Comparison of ENCODE assay signal across 8 mouse cellular contexts in the genomic region with DNA sequence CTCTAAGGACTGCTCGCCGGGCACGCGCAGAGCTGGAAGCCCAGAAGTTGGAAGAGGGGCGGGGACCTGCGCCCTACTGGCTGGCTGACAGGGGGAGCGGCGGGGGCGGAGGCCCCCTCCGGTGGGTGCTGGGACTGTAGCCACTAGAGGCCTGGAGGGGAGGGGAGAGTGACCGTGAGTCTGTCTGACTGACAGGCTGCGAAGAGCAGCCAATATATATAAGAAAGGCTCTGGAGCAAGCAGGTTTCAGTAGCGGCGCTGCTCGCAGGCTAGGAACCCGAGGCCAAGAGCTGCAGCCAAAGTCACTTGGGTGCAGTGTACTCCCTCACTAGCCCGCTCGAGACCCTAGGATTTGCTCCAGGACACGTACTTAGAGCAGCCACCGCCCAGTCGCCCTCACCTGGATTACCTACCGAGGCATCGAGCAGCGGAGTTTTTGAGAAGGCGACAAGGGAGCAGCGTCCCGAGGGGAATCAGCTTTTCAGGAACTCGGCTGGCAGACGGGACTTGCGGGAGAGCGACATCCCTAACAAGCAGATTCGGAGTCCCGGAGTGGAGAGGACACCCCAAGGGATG. TPM values are rescaled to one million over a fixed set of nuclear protein-coding genes. Genes with fewer than 3 reads are reported as not detected.
DNase-seq lines count a peak whose midpoint lies in the region; ATAC-seq and TF ChIP-seq lines count a peak whose summit lies in the region.

A gene (plus strand): TSS at position 217 of the 576 bp plus-strand sequence.

- TF ChIP-seq CTCF in MEL (IDR thresholded peaks at IDR 0.05 in 2 of 3, conservative IDR thresholded peaks at IDR 0.05 in 1 of 3; ENCODE audit: control insufficient read depth in 1 of 3, insufficient read depth in 1 of 3, low read depth in 2 of 3, low read length in 3 of 3, poor library complexity in 1 of 3, severe bottlenecking in 1 of 3), result no peak

- H3K27me3 ChIP-seq in MEL (ENCODE audit: control insufficient read depth in 1 of 2, insufficient read depth in 2 of 2, low read length in 2 of 2), result peaks cover 12 to 20% of the 10 kb centered on the region in 2 experiments
- H3K27me3 ChIP-seq in embryonic facial prominence, embryonic 14.5 days (replicated peaks; ENCODE audit: control insufficient read depth, insufficient read depth, low read length), result peaks cover 99% of the 10 kb centered on the region
- H3K27me3 ChIP-seq in midbrain, embryonic 10.5 days (ENCODE audit: low read depth, poor library complexity, severe bottlenecking), result peaks cover 100% of the 10 kb centered on the region

- TF ChIP-seq POLR2A in MEL (IDR thresholded peaks at IDR 0.05; ENCODE audit: control insufficient read depth in 1 of 2, insufficient read depth in 1 of 2, low read depth in 1 of 2, low read length in 2 of 2, poor library complexity in 1 of 2), result no peak

- TF ChIP-seq RAD21 in MEL (IDR thresholded peaks at IDR 0.05; ENCODE audit: low read depth, low read length), result no peak

- under 1% methylated on average over 25 of the region's 33 CpGs for WGBS in embryonic facial prominence, embryonic 14.5 days
- WGBS in large intestine, adult 2 months, result 1% methylated on average over 33 of the region's 33 CpGs
- 1% methylated on average over 33 of the region's 33 CpGs for WGBS in midbrain, embryonic 10.5 days

- TF ChIP-seq EP300 in MEL (IDR thresholded peaks at IDR 0.05; ENCODE audit: low read depth in 1 of 2, low read length in 2 of 2), result no peak

- H3K9me3 ChIP-seq in MEL (replicated peaks; ENCODE audit: insufficient read depth, low read length), result no peaks in the 10 kb centered on the region
- no peaks in the 10 kb centered on the region for H3K9me3 ChIP-seq in embryonic facial prominence, embryonic 14.5 days (ENCODE audit: control insufficient read depth, low read length)
- no peaks in the 10 kb centered on the region for H3K9me3 ChIP-seq in midbrain, embryonic 10.5 days (replicated peaks)

- H3K4me3 ChIP-seq in MEL (ENCODE audit: control insufficient read depth in 1 of 2, insufficient read depth in 1 of 2, low read depth in 2 of 2, low read length in 2 of 2), result peak within 1 kb of the TSS; percentile 43 to 73
- peak within 1 kb of the TSS; percentile 47 for H3K4me3 ChIP-seq in embryonic facial prominence, embryonic 14.5 days (ENCODE audit: low read depth, low read length)
- peak within 1 kb of the TSS; percentile 56 for H3K4me3 ChIP-seq in midbrain, embryonic 10.5 days

- no peaks in the 10 kb centered on the region for H3K79me2 ChIP-seq in MEL (ENCODE audit: control insufficient read depth, insufficient read depth, low read length, poor library complexity)

- peaks cover 4 to 14% of the 10 kb centered on the region in 2 experiments; a peak in 3 of 4 replicates for H3K4me1 ChIP-seq in MEL (ENCODE audit: control insufficient read depth in 1 of 2, insufficient read depth in 2 of 2, low read length in 2 of 2)
- peaks cover 44% of the 10 kb centered on the region for H3K4me1 ChIP-seq in embryonic facial prominence, embryonic 14.5 days (ENCODE audit: control insufficient read depth, insufficient read depth, low read length)
- H3K4me1 ChIP-seq in midbrain, embryonic 10.5 days, result peaks cover 82% of the 10 kb centered on the region

- ATAC-seq in CD4-positive, CD25-positive, alpha-beta regulatory T cell, adult 4 months, result peak; percentile 42
- 0 out of 2 replicates have a peak, but pooled peaks have one; percentile 17 for ATAC-seq in embryonic facial prominence, embryonic 14.5 days (ENCODE audit: low read depth)

- intact Hi-C loops in heart, postnatal 36 days (cut with DNase I), result loop anchor here (1.0 kb wide), 2 partner anchors 14 to 49 kb away; no protein-coding TSS in a partner anchor
- intact Hi-C loops in left cerebral cortex, postnatal 25 days (cut with DNase I), result no loop called here

- no peak within 1 kb of the TSS for H3K27ac ChIP-seq in MEL (ENCODE audit: control insufficient read depth, low read depth, low read length)
- H3K27ac ChIP-seq in embryonic facial prominence, embryonic 14.5 days (replicated peaks; ENCODE audit: low read depth, low read length), result no peak within 1 kb of the TSS
- peak within 1 kb of the TSS; percentile 46; the same call in 1 of the 2 replicates for H3K27ac ChIP-seq in midbrain, embryonic 10.5 days (replicated peaks)

- peak within 1 kb of the TSS; percentile 48 for H3K9ac ChIP-seq in MEL (ENCODE audit: control insufficient read depth, low read depth, low read length, poor library complexity, severe bottlenecking)
- H3K9ac ChIP-seq in embryonic facial prominence, embryonic 14.5 days (ENCODE audit: low read depth, low read length), result peak within 1 kb of the TSS; percentile 56

- H3K36me3 ChIP-seq in MEL (ENCODE audit: control insufficient read depth in 1 of 2, insufficient read depth in 2 of 2, low read length in 2 of 2), result no peaks in the 10 kb centered on the region; a peak in 1 of 4 replicates
- no peaks in the 10 kb centered on the region for H3K36me3 ChIP-seq in embryonic facial prominence, embryonic 14.5 days (ENCODE audit: control insufficient read depth, insufficient read depth, low read length)
- no peaks in the 10 kb centered on the region for H3K36me3 ChIP-seq in midbrain, embryonic 10.5 days

- peak within 1 kb of the TSS; percentile 81 for H3K4me2 ChIP-seq in embryonic facial prominence, embryonic 14.5 days (ENCODE audit: low read depth, low read length)

- peak; percentile 48 for DNase-seq in MEL (ENCODE audit: low read depth, low spot score)
- DNase-seq in embryonic facial prominence, embryonic 14.5 days (ENCODE audit: low spot score), result peak; percentile 62
- peak; percentile 74 to 79 for DNase-seq in heart, postnatal 36 days
- no peak for DNase-seq in large intestine, adult 2 months (ENCODE audit: low read depth, low spot score)
- DNase-seq in midbrain, embryonic 10.5 days (ENCODE audit: low spot score), result peak; percentile 62
- no peak for DNase-seq in left cerebral cortex, postnatal 25 days (ENCODE audit: low spot score in 2 of 2)
- no peak for DNase-seq in spleen, postnatal 36 days (ENCODE audit: low spot score in 2 of 2)

TF ChIP-seq in MEL, 35 proteins besides CTCF, POLR2A, EP300 and RAD21:
- TF ChIP-seq SIN3A (IDR thresholded peaks at IDR 0.05; ENCODE audit: low read length), result no peak
- TF ChIP-seq HCFC1 (IDR thresholded peaks at IDR 0.05; ENCODE audit: low read depth, low read length), result no peak
- 0 out of 2 replicates have a peak, but pooled peaks have one; percentile 41 for TF ChIP-seq NRF1 (IDR thresholded peaks at IDR 0.05; ENCODE audit: insufficient read depth, low read depth, low read length, poor library complexity, severe bottlenecking)

RNA-seq across cellular contexts. Expression of the gene that starts here (rescaled TPM):
- not detected for polyA plus RNA-seq in CD4-positive, CD25-positive, alpha-beta regulatory T cell, adult 4 months (2017; shearing (Covaris generic))
- 0.16 TPM in 1 of 2 replicates, not detected in the other for total RNA-seq in MEL (2012; rRNA removed)
- under 1 TPM in 1 of 2 experiments, not detected in 1; 0.18 TPM for polyA plus RNA-seq in MEL (2012; ENCODE audit: insufficient read depth in 1 of 2, insufficient read length in 2 of 2, low read depth in 1 of 2, low replicate concordance in 2 of 2, missing spikeins in 1 of 2)
- polyA plus RNA-seq in embryonic facial prominence, embryonic 14.5 days (2014; fragmentation: Nextera tagmentation; extraction: Ambion mirVana), result 5.0 and 6.8 TPM in 2 replicates
- 10 to 100 TPM; 16.3 to 22.1 TPM for total RNA-seq in heart, postnatal 36 days (2021)
- polyA plus RNA-seq in large intestine, adult 2 months (2012; rRNA removed), result 15.6 and 17.0 TPM in 2 replicates
- 5.7 TPM in 2 replicates for polyA plus RNA-seq in midbrain, embryonic 10.5 days (2016; fragmentation: Nextera tagmentation; extraction: Ambion mirVana)
- total RNA-seq in left cerebral cortex, postnatal 25 days (2021), result 1 to 10 TPM; 2.3 to 4.0 TPM

Comparison
In these comparisons a context has a peak if more than half of its experiments do, and no peak if none do; other contexts are left out.
1. Peak in ATAC-seq in CD4-positive, CD25-positive, alpha-beta regulatory T cell, adult 4 months; RNA of the gene not detected or under 1 TPM.
2. Peak in DNase-seq, H3K4me3 ChIP-seq and H3K9ac ChIP-seq in MEL; RNA of the gene not detected or under 1 TPM.
3. DNase-seq: peak in embryonic facial prominence, embryonic 14.5 days (single experiment), heart, postnatal 36 days (2 of 2) and midbrain, embryonic 10.5 days (single experiment); none in large intestine, adult 2 months (single experiment), left cerebral cortex, postnatal 25 days (0 of 2) and spleen, postnatal 36 days (0 of 2).
4. Peak in every context shown above with its lines, with median percentiles within 50 percentile points of each other: H3K4me3 ChIP-seq.